Mouse (Mus musculus) neural tube, embryonic 15.5 days (tissue): ENCODE results near the gene Zfp74. TPM values are rescaled to one million over a fixed set of nuclear protein-coding genes. Genes with fewer than 3 reads are reported as not detected.
"Not testable (repeated sequence)": the region's sequence is repeated elsewhere in the genome, so short reads cannot be mapped to it uniquely, and the experiment has no call there.

Experiments
- ATAC-seq: fragments of 200-750 bp; cut with Nextera tagmentation; 2 replicates; pipeline ENCODE4 v1.8.0; 2017; ENCODE audit warnings: mild to moderate bottlenecking, moderate TSS enrichment, moderate library complexity; ENCODE audit not compliant: low FRiP score
- H3K27ac ChIP-seq: fragments of 300-500 bp; sonication (generic); replicated peaks from 2 replicates; pipeline ENCODE4 v1.5.1; 2015; ENCODE audit warnings: mild to moderate bottlenecking, inconsistent platforms
- H3K27me3 ChIP-seq: fragments of 300-500 bp; sonication (generic); replicated peaks from 2 replicates; pipeline ENCODE4 v1.6.1; 2015; ENCODE audit warnings: inconsistent platforms
- H3K36me3 ChIP-seq: fragments of 300-500 bp; sonication (generic); 2 replicates; pipeline ENCODE4 v1.6.1; 2015; ENCODE audit warnings: inconsistent platforms
- H3K4me1 ChIP-seq: fragments of 300-500 bp; sonication (generic); 2 replicates; pipeline ENCODE4 v1.6.1; 2015; ENCODE audit warnings: inconsistent platforms
- H3K4me2 ChIP-seq: fragments of 300-500 bp; sonication (generic); 2 replicates; pipeline ENCODE4 v1.6.1; 2015; ENCODE audit warnings: inconsistent platforms, mild to moderate bottlenecking, moderate library complexity
- H3K4me3 ChIP-seq: fragments of 300-500 bp; sonication (generic); replicated peaks from 2 replicates; pipeline ENCODE4 v1.5.1; 2015; ENCODE audit warnings: mild to moderate bottlenecking, inconsistent platforms
- H3K9ac ChIP-seq: fragments of 300-500 bp; sonication (generic); replicated peaks from 2 replicates; pipeline ENCODE4 v1.6.1; 2015; ENCODE audit warnings: mild to moderate bottlenecking, inconsistent platforms
- H3K9me3 ChIP-seq: fragments of 300-500 bp; sonication (generic); replicated peaks from 2 replicates; pipeline ENCODE4 v1.6.1; 2016; ENCODE audit warnings: inconsistent platforms
- WGBS: fragments of 180-500 bp; shearing (Covaris S2); methylation state at CpG from one replicate; pipeline ENCODE4 v1.1.7; 2015; ENCODE audit warnings: mixed read lengths; 5-methylcytosine and 5-hydroxymethylcytosine counted together
- polyA plus RNA-seq: library from polyadenylated mRNA; unstranded; fragments of >200 nt; fragmentation: Nextera tagmentation; extraction: Ambion mirVana; gene quantifications from 2 replicates; pipeline ENCODE4 v1.2.1, GENCODE M21; 2015

The Zfp74 gene
- polyA plus RNA-seq, 1 experiment from 2014 or later: 20.2 TPM

GRCm38 (mm10) chr7:29981860-29982259 lies 28.0 kb upstream of the Zfp74 start:
- no peak for ATAC-seq
- H3K9me3 ChIP-seq: no peaks in the 10 kb centered on the region
- no peak overlapping the region for H3K4me3 ChIP-seq
- H3K27ac ChIP-seq: no peak overlapping the region
- peaks cover 22% of the 10 kb centered on the region for H3K4me1 ChIP-seq
- no peak overlapping the region for H3K4me2 ChIP-seq
- no peaks in the 10 kb centered on the region for H3K27me3 ChIP-seq
- WGBS: 92% methylated on average over 3 of the region's 3 CpGs
- peaks cover under 1% of the 10 kb centered on the region for H3K36me3 ChIP-seq
- no peak overlapping the region for H3K9ac ChIP-seq

GRCm38 (mm10) chr7:29981455-29981854 lies 27.6 kb upstream of the Zfp74 start:
- H3K27me3 ChIP-seq: no peaks in the 10 kb centered on the region
- no peaks in the 10 kb centered on the region for H3K9me3 ChIP-seq
- H3K9ac ChIP-seq: no peak overlapping the region
- H3K27ac ChIP-seq: no peak overlapping the region
- H3K4me3 ChIP-seq: no peak overlapping the region
- no peaks in the 10 kb centered on the region for H3K36me3 ChIP-seq
- ATAC-seq: no peak
- peaks cover 22% of the 10 kb centered on the region for H3K4me1 ChIP-seq
- 61% methylated on average over 5 of the region's 5 CpGs for WGBS
- no peak overlapping the region for H3K4me2 ChIP-seq

DNA sequence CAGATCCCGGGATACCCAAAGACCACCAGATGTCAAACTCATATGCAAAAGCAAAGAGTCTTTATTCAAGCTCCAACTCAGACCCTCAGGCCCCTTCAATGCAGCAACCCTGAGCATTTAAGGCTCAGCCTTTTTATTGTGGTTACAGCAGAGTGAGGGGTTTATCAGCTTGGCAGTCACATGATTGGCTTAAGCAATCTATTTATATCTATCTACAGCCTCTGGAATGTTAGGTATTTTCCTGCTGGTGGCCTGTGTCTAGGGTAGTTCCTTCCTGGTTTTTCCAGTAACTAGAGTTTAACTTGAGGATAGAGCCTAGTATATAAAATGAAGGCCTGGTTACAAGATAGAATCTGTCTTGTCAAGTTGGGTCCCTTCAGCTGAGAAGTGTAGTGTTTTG lies 26.9 kb upstream of the Zfp74 start:
- Histone ChIP-seq H3K27ac (no peak overlapping the region), H3K4me3 (no peak overlapping the region), H3K9me3 (no peaks in the 10 kb centered on the region), H3K4me2 (no peak overlapping the region), H3K27me3 (no peaks in the 10 kb centered on the region), H3K4me1 (peaks cover 22% of the 10 kb centered on the region), H3K36me3 (no peaks in the 10 kb centered on the region), H3K9ac (no peak overlapping the region)
- 92% methylated on average over 1 of the region's 1 CpGs for WGBS
- ATAC-seq: no peak

GRCm38 (mm10) chr7:29970686-29971085 lies 16.8 kb upstream of the Zfp74 start:
- no peak for ATAC-seq
- Histone ChIP-seq H3K9ac (no peak overlapping the region), H3K27ac (no peak overlapping the region), H3K27me3 (no peaks in the 10 kb centered on the region), H3K36me3 (no peaks in the 10 kb centered on the region), H3K4me1 (no peaks in the 10 kb centered on the region), H3K9me3 (no peaks in the 10 kb centered on the region), H3K4me2 (no peak overlapping the region), H3K4me3 (no peak overlapping the region)
- 93% methylated on average over 9 of the region's 9 CpGs for WGBS

DNA sequence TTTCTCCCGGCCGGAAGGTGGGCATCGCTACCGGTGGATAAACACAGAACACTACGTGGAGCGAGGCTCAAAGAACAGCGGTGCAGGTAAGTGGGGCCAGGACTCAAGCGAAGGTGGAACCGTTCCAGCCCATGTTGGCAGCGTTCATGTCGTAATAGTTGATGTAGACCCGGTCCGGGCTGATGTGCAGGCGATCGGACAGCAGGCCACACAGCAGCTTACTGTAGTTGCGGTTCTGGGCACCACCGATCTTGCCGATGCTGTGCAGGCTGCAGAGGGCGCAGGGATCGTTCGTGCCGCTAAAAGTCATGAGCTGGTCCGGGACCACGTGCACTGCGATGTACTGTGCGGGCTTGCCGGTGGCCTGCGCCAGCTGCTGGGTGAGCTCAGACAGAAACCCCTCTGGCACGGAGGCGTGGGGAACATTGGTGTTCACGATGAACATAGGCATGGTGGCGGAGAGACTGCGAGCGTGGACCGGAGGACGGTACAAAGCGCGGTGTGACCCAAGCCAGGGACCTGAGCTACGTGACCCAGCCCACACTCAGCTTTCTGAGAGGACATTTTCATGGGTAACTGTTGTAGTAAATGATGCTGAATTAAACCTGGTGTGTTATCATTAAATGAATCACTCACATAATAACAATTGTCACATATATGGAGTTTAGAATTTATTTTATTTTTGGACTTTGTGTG lies 11.4 kb upstream of the Zfp74 start:
- H3K9ac ChIP-seq, H3K9me3 ChIP-seq, H3K27me3 ChIP-seq, ATAC-seq, H3K4me1 ChIP-seq, H3K27ac ChIP-seq, H3K36me3 ChIP-seq, H3K4me3 ChIP-seq: not testable (repeated sequence)
- 55% methylated on average over 39 of the region's 39 CpGs for WGBS
- H3K4me2 ChIP-seq: 0 out of 2 replicates have a peak overlapping the region, but pooled peaks have one; percentile 13

GRCm38 (mm10) chr7:29959004-29959403 lies 5.1 kb upstream of the Zfp74 start:
- H3K9me3 ChIP-seq: no peaks in the 10 kb centered on the region
- no peak overlapping the region for H3K4me2 ChIP-seq
- no peak overlapping the region for H3K4me3 ChIP-seq
- H3K27me3 ChIP-seq: no peaks in the 10 kb centered on the region
- ATAC-seq: no peak
- H3K9ac ChIP-seq: no peak overlapping the region
- H3K27ac ChIP-seq: no peak overlapping the region
- no peaks in the 10 kb centered on the region for H3K36me3 ChIP-seq
- H3K4me1 ChIP-seq: peaks cover 5% of the 10 kb centered on the region; the same call in 1 of the 2 replicates
- 60% methylated on average over 3 of the region's 3 CpGs for WGBS

GRCm38 (mm10) chr7:29958125-29958724 lies 4.3 kb upstream of the Zfp74 start:
- Histone ChIP-seq H3K4me3 (no peak overlapping the region), H3K9ac (no peak overlapping the region), H3K4me1 (peaks cover 5% of the 10 kb centered on the region; the same call in 1 of the 2 replicates), H3K9me3 (no peaks in the 10 kb centered on the region), H3K27me3 (no peaks in the 10 kb centered on the region), H3K36me3 (no peaks in the 10 kb centered on the region), H3K4me2 (no peak overlapping the region), H3K27ac (no peak overlapping the region)
- no peak for ATAC-seq
- 92% methylated on average over 11 of the region's 11 CpGs for WGBS

DNA sequence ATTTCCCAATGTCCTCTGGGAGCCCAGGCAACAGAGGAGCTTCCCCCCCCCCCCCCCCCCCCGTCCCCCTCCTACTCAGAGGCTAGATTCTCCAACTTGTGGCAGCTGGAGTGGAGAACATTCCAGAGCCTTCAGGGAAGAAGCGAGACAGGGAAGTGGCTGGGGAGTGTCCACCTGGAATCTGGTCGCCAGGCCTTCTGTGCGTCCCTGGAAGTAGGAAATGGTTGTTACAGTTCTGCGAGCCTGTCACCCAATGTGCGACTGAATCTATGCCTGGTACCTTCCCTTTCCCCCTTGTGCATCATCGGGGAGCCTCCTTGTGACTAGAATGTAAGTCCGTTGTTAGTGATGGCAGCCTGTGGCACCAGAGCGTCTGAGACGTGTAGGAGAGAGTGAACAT lies 2.4 kb upstream of the Zfp74 start:
- H3K27ac ChIP-seq: no peak overlapping the region
- H3K4me1 ChIP-seq: peaks cover 12% of the 10 kb centered on the region; the same call in 1 of the 2 replicates

GRCm38 (mm10) chr7:29954731-29955130 lies 842 bp upstream of the Zfp74 start:
- Histone ChIP-seq H3K4me1 (peaks cover 12% of the 10 kb centered on the region; the same call in 1 of the 2 replicates), H3K27me3 (no peaks in the 10 kb centered on the region), H3K4me2 (peak overlapping the region; percentile 64; the same call in 1 of the 2 replicates), H3K36me3 (peaks cover 11% of the 10 kb centered on the region), H3K9me3 (no peaks in the 10 kb centered on the region), H3K9ac (no peak overlapping the region), H3K4me3 (peak overlapping the region; percentile 85; the same call in 1 of the 2 replicates), H3K27ac (0 out of 2 replicates have a peak overlapping the region, but pooled peaks have one; percentile 96)
- WGBS: 21% methylated on average over 4 of the region's 4 CpGs
- no peak for ATAC-seq

More for the DNA sequence above, 2.4 kb upstream of the Zfp74 start:
- Histone ChIP-seq H3K4me2 (no peak overlapping the region), H3K36me3 (no peaks in the 10 kb centered on the region), H3K4me3 (no peak overlapping the region), H3K27me3 (no peaks in the 10 kb centered on the region), H3K9me3 (no peaks in the 10 kb centered on the region), H3K9ac (no peak overlapping the region)
- WGBS: 63% methylated on average over 10 of the region's 10 CpGs
- no peak for ATAC-seq

DNA sequence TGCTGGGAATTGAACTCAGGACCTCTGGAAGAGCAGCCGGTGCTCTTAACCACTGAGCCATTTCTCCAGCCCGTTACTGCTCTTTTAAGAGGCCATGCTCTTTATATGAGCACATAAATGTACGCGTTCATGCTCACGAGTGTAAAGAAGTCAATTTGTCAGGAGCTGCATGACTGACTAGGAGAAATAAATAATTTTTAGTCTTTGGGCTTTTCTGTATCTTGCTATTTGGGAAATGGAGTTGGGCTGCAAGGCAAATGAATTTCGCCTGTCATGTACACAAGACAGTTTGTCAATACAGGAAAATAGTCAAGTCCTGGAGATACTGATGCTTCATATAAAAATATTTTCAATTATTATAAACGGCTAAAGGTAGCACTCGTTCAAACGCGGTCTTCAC lies 803 bp downstream of the Zfp74 start:
- Histone ChIP-seq H3K36me3 (peaks cover 21% of the 10 kb centered on the region), H3K9ac (peak overlapping the region; percentile 95), H3K4me3 (peak overlapping the region; percentile 85), H3K27me3 (no peaks in the 10 kb centered on the region), H3K4me2 (peak overlapping the region; percentile 64), H3K9me3 (no peaks in the 10 kb centered on the region), H3K4me1 (peaks cover 12% of the 10 kb centered on the region; the same call in 1 of the 2 replicates), H3K27ac (peak overlapping the region; percentile 96)
- ATAC-seq: peak; percentile 2
- WGBS: 26% methylated on average over 10 of the region's 10 CpGs

GRCm38 (mm10) chr7:29944201-29944600 lies 9.7 kb downstream of the Zfp74 start:
- Histone ChIP-seq H3K27ac (no peak overlapping the region), H3K4me2 (no peak overlapping the region), H3K9ac (no peak overlapping the region), H3K36me3 (peaks cover 31% of the 10 kb centered on the region), H3K27me3 (no peaks in the 10 kb centered on the region), H3K4me3 (no peak overlapping the region), H3K4me1 (no peaks in the 10 kb centered on the region), H3K9me3 (no peaks in the 10 kb centered on the region)
- 69% methylated on average over 2 of the region's 2 CpGs for WGBS
- no peak for ATAC-seq

DNA sequence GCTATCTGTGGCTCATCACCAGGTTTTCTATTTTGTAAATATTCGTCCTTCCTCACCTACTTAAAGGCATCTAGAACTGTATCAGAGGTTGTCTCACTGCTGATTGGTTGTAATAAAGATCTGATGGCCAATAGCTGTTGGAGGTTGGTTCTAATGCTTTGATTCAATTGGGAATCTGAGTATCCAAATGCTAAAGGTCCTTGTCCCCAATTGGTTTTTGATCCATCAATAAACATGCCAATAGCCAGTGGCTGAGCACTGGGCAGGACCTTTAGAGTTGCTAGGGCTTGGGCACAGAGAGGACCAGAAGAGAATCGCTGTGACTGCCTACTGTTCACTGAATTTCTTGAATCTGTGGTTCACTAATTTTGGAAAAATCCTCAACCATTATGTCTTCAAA lies 10.2 kb downstream of the Zfp74 start:
- no peak overlapping the region for H3K4me3 ChIP-seq
- no peaks in the 10 kb centered on the region for H3K9me3 ChIP-seq
- no peaks in the 10 kb centered on the region for H3K27me3 ChIP-seq
- H3K9ac ChIP-seq: no peak overlapping the region
- H3K4me2 ChIP-seq: no peak overlapping the region
- no peak overlapping the region for H3K27ac ChIP-seq
- H3K36me3 ChIP-seq: peaks cover 26% of the 10 kb centered on the region
- ATAC-seq: no peak
- no peaks in the 10 kb centered on the region for H3K4me1 ChIP-seq
- 68% methylated on average over 2 of the region's 2 CpGs for WGBS
